22 mouse cellular contexts compared by ENCODE assay signal in the genomic region with DNA sequence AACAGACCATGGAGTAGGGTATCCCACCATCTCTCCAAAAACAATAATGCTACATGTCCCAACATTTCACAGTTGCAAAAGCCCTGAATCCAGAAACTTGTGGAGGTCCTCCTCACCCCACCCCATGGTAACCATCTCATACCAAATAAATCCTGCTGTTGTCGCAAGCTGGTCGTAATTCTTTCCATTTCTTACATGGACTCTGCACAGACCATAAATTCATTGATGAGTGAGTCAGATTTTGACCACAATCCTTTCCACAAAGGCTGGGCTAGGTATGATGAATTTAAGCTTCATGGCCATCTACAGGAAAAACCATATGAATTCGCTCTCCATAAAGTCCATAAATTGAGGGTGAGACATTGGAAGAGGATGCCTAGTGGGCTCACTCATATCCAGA. TPM values are rescaled to one million over a fixed set of nuclear protein-coding genes. Genes with fewer than 3 reads are reported as not detected.
"Had no signal": no experiment of that assay in that cellular context is flagged by ENCODE, and none has a peak within 500 bp of the region (broad histone marks: within the 10 kb centered on the region; RNA-seq: fewer than 3 reads in every experiment).

No protein-coding gene starts in this region.

- H3K4me1 ChIP-seq: hindbrain, embryonic 15.5 days; liver, embryonic 12.5 days had no signal

- H3K36me3 ChIP-seq: heart, embryonic 10.5 days; heart, embryonic 12.5 days; hindbrain, embryonic 10.5 days; hindbrain, embryonic 13.5 days; hindbrain, embryonic 15.5 days; liver, embryonic 12.5 days had no signal

- H3K27me3 ChIP-seq: heart, embryonic 12.5 days; hindbrain, embryonic 13.5 days; hindbrain, embryonic 15.5 days; liver, embryonic 12.5 days had no signal

- H3K27ac ChIP-seq: heart, embryonic 10.5 days; hindbrain, embryonic 10.5 days; hindbrain, embryonic 13.5 days; hindbrain, embryonic 15.5 days; hindbrain, postnatal 0 days; layer of hippocampus, adult 2 months; liver, embryonic 12.5 days; liver, embryonic 14.5 days had no signal

- H3K4me3 ChIP-seq: gastrocnemius, adult 2 months; heart, embryonic 10.5 days; heart, embryonic 12.5 days; hindbrain, embryonic 10.5 days; hindbrain, embryonic 13.5 days; hindbrain, embryonic 15.5 days; layer of hippocampus, adult 2 months; liver, embryonic 12.5 days had no signal

- DNase-seq: gastrocnemius, adult 2 months; gastrocnemius, postnatal 10 days; gastrocnemius, postnatal 25 days; heart, adult 18-20 months; heart, postnatal 10 days; heart, postnatal 4 days; kidney, adult 11 months; kidney, adult 8-10 months; kidney, postnatal 10 days; kidney, postnatal 25 days; kidney, postnatal 4 days had no signal

RNA-seq across cellular contexts. Expression of gene Foxc1, which starts 42.0 kb away (rescaled TPM):
- total RNA-seq: granulocyte monocyte progenitor cell, adult 5-6 weeks had no signal
- polyA plus RNA-seq: liver, embryonic 16.5 days had no signal
